Mouse (Mus musculus) spleen, adult 2 months (tissue): ENCODE measurements at regions not wholly inside any gene's neighbourhood (a gene's known extent, or its start where the extent isn't known, plus 50 kb on each side); places are given as distances from the start of the nearest gene placed in this dataset.

Source experiments
- DNase-seq, 2 experiments: peaks; one replicate each; pipeline versions ENCODE4 v3.0.0 to v3.0.0-alpha.2; 2012 to 2021; ENCODE audit warnings: low spot score in 2 of 2, low read depth in 1 of 2
- H3K27ac ChIP-seq: fragments of 200-500 bp; 2 replicates; pipeline ENCODE4 v1.5.1; 2012; ENCODE audit warnings: low read length, inconsistent platforms; ENCODE audit not compliant: insufficient read depth
- H3K27me3 ChIP-seq: fragments of 200-500 bp; 2 replicates; pipeline ENCODE4 v1.6.1; 2012; ENCODE audit warnings: mild to moderate bottlenecking, moderate library complexity, low read length, inconsistent platforms; ENCODE audit not compliant: control insufficient read depth, insufficient read depth
- H3K36me3 ChIP-seq: fragments of 200-500 bp; 2 replicates; pipeline ENCODE4 v1.6.1; 2012; ENCODE audit warnings: mild to moderate bottlenecking, low read length, inconsistent platforms; ENCODE audit not compliant: control insufficient read depth, insufficient read depth
- H3K4me1 ChIP-seq: fragments of 200-500 bp; 2 replicates; pipeline ENCODE4 v1.6.1; 2011; ENCODE audit warnings: inconsistent platforms; ENCODE audit not compliant: control insufficient read depth, insufficient read depth, insufficient read length
- H3K4me3 ChIP-seq: fragments of 200-500 bp; 2 replicates; pipeline ENCODE4 v1.5.1; 2011; ENCODE audit warnings: mild to moderate bottlenecking, inconsistent platforms; ENCODE audit not compliant: insufficient read depth, insufficient read length; ENCODE audit errors: extremely low read depth
- CTCF ChIP-seq: fragments of 200-500 bp; IDR thresholded peaks from 2 replicates; pipeline ENCODE4 v1.5.1; 2011; ENCODE audit warnings: mild to moderate bottlenecking, inconsistent platforms; ENCODE audit not compliant: insufficient read depth, insufficient read length, insufficient replicate concordance; ENCODE audit errors: extremely low read depth
- POLR2A ChIP-seq: fragments of 200-500 bp; IDR thresholded peaks from 2 replicates; pipeline ENCODE4 v1.6.1; 2011; ENCODE audit warnings: low read depth, low read length, inconsistent platforms
- WGBS: fragments of 180-500 bp; shearing (Covaris S2); methylation state at CpG from one replicate; pipeline ENCODE4 v1.1.7; 2018; 5-methylcytosine and 5-hydroxymethylcytosine counted together

GRCm38 (mm10) chr1:34753581-34753980 is 89.3 kb downstream of the Fam168b start:
- Histone ChIP-seq H3K36me3 (no peaks in the 10 kb centered on the region), H3K4me1 (no peaks in the 10 kb centered on the region), H3K27me3 (peaks cover 18% of the 10 kb centered on the region), H3K4me3 (no peak overlapping the region), H3K27ac (no peak overlapping the region)
- TF ChIP-seq CTCF = no peak
- TF ChIP-seq POLR2A = no peak
- WGBS = 59% methylated on average over 5 of the region's 5 CpGs
- no peak for DNase-seq

- Histone ChIP-seq H3K4me3 (no peak overlapping the region), H3K27ac (no peak overlapping the region), H3K27me3 (0 out of 2 replicates have a peak, but pooled peaks cover 2% of the 10 kb centered on the region), H3K36me3 (no peaks in the 10 kb centered on the region), H3K4me1 (no peaks in the 10 kb centered on the region)
- TF ChIP-seq CTCF = no peak
- no peak for DNase-seq
- 74% methylated on average over 4 of the region's 4 CpGs for WGBS
Measured at GRCm38 (mm10) chr1:34760547-34760946, 82.3 kb downstream of the Fam168b start.

- TF ChIP-seq CTCF (no peak), POLR2A (no peak)
- no peak for DNase-seq
Measured at GRCm38 (mm10) chr1:34761436-34761835, 81.4 kb downstream of the Fam168b start.

GRCm38 (mm10) chr1:34761870-34762269 is 81.0 kb downstream of the Fam168b start:
- no peak overlapping the region for H3K4me3 ChIP-seq
- no peak for DNase-seq
- TF ChIP-seq CTCF (no peak), POLR2A (no peak)
- no peaks in the 10 kb centered on the region for H3K4me1 ChIP-seq
- no peak overlapping the region for H3K27ac ChIP-seq
- 90% methylated on average over 5 of the region's 5 CpGs for WGBS
- H3K36me3 ChIP-seq = no peaks in the 10 kb centered on the region
- H3K27me3 ChIP-seq = no peaks in the 10 kb centered on the region

More at GRCm38 (mm10) chr1:34761436-34761835, 81.4 kb downstream of the Fam168b start:
- no peak overlapping the region for H3K4me3 ChIP-seq
- H3K27me3 ChIP-seq = 0 out of 2 replicates have a peak, but pooled peaks cover 2% of the 10 kb centered on the region
- no peak overlapping the region for H3K27ac ChIP-seq
- H3K4me1 ChIP-seq = no peaks in the 10 kb centered on the region
- H3K36me3 ChIP-seq = no peaks in the 10 kb centered on the region
